Mouse (Mus musculus) common myeloid progenitor, adult 5-6 weeks (primary cell): Measurements from ENCODE around the gene Pknox2. TPM values are rescaled to one million over a fixed set of nuclear protein-coding genes. Genes with fewer than 3 reads are reported as not detected.

Experiments used
- ATAC-seq: replicated peaks from 2 replicates; pipeline ENCODE4 v1.8.0; 2016; ENCODE audit warnings: low read depth, mild to moderate bottlenecking, moderate TSS enrichment, inconsistent platforms; ENCODE audit not compliant: poor library complexity, severe bottlenecking
- total RNA-seq: library from RNA; stranded (forward); fragments of 200-1000, 187-1606 nt; gene quantifications from 2 replicates; pipeline ENCODE4 v1.2.3, GENCODE M21; 2017

Pknox2 gene
- total RNA-seq, 1 experiment from 2014 or later = not detected

DNA sequence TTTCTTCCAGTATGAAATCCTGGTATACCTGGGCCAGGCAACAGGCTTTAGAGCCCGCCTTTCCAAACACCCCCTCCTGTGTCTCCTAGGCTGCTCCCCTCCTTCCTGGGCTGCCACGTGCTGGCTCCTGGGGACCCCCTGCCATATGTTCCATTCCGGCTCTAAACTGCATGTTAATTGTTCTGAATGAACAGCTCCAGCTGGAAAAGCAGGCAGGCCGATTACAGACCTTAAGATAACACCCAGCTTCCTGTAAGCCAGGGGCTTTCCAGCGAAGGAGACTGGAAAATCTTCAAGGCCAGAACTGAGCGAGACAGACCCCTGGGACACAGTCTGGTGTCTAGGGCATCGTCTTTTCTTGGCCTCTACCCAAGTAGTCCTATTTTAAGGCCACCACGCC is 133.6 kb downstream of the Pknox2 start:
- ATAC-seq = no peak

DNA sequence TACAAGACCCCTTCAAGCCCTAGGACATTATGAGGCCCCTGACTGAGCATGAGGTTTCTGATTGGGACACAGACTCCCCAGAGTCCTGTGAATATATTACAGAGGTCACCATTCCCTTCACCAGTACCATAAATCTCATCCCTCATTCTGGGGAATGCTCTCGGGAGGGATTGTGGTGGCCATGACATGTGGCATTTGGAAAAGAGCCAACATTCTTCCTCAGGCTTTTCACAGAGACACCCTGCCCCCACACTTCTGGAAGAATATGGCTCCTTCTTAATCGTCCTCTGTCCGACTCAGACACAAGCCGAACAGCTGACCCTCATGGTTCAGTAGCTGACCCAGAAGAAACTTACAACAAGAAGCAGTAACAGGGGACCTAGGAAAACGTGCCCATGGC is 139.1 kb downstream of the Pknox2 start:
- ATAC-seq = no peak

GRCm38 (mm10) chr9:37004676-37005075 is 142.5 kb downstream of the Pknox2 start:
- ATAC-seq = no peak

DNA sequence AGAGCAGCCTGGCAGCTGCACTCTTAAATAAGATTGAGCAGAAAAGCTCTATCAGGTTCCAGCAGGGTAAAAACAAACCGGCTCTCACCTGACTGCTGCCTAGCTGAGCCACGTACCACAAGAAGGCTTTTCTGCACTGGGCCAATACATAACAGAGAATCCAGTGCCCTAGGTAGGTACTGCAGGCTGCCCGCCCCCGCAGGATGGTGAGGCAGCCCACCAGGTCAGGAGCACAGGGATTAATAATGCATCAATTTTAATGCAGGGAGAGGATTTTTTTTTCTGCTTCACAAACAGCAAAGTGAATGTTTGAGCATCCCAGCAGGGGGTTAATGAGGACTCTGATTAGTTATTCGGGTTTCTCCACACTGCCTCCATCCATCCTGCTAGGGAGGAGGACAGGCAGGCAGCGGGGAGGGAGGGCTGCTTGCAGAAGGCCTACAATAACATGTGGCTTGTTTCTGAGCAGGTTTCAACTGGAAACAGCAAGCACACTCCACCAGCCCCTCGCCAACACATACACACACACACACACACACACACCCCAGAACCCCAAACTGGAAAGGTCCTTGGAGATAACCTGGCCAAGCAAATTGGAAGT is 145.2 kb downstream of the Pknox2 start:
- ATAC-seq = no peak

- no peak for ATAC-seq
Observed at GRCm38 (mm10) chr9:36999393-36999792, 147.8 kb downstream of the Pknox2 start.

DNA sequence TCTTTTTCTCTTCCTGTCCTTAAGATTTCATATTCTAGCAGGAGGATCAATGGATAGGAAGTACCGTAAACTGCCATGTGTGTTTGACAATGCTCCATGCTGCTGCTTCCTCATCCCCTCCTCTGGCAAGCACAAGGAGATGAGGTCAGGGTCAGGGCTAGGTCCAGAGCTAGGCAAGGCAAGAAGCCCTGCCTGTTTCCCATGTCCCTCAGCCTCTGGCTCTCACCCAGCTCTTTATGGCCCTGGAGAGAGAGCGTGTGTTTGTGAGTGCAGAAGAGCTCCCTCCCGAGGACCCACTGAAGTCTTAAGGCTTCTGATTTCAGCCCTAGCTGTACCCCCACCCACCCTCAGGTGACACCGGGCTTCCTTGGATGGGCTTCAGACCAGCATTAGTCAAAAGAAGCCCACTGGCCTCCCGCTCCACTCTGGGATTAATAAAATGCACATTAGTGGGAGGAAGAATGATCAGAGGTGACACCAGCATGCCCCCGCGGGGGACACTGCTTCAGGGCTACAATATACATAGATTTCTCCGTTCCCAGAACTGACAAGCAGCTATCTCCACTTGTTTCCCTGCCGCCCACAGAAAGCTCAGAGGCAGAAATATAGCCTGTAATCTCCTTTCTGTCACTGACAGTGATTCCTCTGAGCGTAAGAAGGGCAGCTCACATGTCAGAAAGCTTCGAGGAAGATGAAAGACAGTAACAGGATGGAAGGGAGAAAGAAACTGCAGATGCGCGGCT is 156.4 kb downstream of the Pknox2 start:
- no peak for ATAC-seq

DNA sequence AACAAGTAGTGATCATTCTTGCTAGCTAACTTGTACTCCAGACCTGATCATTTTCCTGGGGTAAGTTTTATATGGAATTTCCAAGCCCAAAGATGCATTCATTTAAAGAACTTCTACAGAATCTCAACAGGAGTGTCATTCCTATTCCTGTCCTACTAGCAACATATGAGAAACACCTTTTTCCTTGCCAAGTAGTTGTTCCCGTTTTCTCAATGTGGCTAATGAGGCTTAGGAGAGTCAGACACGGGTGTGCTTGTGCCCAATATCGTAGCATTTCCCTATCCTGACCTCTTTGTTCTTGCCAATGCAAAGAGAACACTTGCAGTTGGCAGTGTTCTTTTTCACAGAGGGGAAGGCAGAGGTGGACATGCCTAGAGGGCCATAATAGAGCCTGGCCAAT is 157.2 kb downstream of the Pknox2 start:
- no peak for ATAC-seq

DNA sequence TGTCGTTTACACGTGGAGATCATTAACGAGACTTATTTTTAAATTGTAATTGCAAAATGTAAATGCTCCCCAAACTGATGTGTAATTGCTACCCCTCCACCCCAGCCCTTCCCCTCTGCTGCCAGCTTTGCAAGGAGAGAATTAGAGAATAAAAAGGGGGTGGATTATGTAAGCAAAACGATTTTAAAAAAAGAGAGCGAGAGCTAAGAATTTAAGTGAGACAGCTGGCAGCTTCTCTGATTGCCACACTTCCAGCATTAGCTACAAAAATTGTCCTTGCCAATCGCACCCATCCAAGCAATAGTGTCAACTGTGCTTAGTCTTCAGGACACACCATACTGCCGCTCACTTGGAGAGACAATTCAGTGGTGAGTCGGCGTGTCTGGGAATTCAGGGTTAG is 162.0 kb downstream of the Pknox2 start:
- no peak for ATAC-seq

DNA sequence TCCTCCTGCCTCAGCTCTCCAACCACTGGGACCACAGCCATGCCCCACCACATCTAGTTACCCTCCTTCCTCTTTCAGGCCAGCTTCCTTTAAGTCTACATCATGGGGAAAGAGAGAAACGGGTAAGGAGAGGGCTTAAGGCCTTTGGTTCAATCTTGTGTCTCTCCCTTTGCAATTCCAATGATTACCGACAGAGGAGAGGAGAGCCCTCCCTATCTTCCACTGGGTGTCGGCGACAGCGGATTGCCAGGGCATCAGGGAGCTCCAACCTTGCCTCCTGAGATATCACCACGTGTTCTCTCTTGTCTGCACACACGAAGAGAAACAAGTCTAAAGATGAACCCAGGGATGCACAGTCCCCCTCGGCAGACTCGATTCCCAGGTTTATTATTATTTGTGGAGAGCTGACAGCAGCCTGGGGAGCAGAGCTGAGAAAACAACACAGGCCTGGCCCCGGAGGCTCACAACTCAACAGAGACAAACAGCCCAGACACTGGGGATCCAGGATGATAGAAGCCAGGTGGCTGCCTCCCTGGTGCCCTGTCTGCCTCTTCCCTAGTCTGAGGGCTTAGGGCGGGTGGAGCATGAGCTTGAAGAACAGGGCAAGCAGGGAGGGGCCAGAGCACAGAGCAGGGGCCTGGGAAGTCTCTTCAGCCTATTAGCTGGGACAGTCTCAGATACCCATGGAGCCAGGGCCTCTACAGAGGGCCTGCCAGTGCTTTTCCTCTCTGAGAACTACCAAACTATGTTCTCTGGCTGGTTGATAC is 170.4 kb downstream of the Pknox2 start:
- ATAC-seq = no peak

GRCm38 (mm10) chr9:36973486-36974227 is 173.6 kb downstream of the Pknox2 start:
- no peak for ATAC-seq

- ATAC-seq = no peak
Observed at GRCm38 (mm10) chr9:36972089-36972488, 175.1 kb downstream of the Pknox2 start.

- no peak for ATAC-seq
Observed at GRCm38 (mm10) chr9:36971066-36971465, 176.1 kb downstream of the Pknox2 start.

DNA sequence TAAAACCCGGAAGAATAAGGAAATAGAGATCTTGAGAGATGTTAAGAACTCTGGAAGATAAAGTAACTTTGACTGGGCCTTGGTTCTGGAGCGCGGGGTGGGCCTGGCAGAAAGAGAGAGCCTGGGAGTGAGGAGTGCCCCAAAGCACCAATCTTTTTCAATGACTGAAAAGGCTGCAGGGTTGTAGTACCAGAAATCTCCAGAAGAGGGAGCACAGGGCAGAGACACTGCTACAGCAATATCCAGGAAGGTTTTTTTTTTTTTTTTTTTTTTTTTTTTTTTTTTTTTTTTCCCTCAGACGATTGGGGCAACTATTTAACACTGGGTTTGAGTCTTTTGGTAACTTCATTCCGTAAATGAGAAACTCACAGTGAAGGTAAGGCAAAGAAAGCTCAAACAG is 176.6 kb downstream of the Pknox2 start:
- peak; percentile 85 for ATAC-seq

GRCm38 (mm10) chr9:36969131-36969530 is 178.1 kb downstream of the Pknox2 start:
- no peak for ATAC-seq

DNA sequence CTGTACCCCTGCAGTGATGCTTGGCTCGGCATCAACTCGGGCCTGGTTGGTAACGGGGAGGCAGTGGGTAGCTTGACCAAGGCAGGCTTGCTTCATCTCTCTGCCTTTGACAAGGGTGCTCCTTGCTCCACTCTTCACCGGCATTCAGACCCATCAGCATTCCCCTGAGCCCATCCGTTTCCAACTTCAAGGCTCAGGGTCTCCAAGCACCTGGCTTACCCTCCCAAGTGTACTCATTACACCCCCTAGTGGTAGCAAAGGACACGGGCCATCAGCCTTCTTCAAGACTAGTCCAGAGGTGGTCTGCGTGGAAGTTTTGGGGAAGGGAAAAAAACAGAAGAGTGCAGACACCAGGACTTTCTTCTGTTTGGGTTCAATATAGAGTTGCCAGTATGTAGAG is 178.5 kb downstream of the Pknox2 start:
- ATAC-seq = peak; percentile 82

DNA sequence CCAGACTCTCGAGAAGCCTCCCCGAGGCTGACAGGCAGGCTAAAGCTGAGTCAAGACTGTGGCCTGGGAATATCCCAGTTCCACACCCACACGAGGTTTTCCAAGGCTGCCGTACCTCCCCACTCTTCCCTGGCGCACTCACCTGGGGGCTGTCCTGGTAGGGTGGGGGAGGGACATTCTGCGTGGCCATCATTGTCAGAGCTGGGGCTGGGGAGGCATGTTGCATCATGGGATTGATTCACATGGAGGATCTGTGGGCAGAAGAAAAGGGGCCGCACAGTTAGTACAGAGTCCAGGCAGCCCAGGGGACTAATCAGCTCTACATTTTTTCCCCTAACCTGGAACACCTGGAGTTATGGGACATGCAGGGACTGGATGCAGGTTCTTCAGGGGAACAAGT is 179.0 kb downstream of the Pknox2 start:
- ATAC-seq = no peak

DNA sequence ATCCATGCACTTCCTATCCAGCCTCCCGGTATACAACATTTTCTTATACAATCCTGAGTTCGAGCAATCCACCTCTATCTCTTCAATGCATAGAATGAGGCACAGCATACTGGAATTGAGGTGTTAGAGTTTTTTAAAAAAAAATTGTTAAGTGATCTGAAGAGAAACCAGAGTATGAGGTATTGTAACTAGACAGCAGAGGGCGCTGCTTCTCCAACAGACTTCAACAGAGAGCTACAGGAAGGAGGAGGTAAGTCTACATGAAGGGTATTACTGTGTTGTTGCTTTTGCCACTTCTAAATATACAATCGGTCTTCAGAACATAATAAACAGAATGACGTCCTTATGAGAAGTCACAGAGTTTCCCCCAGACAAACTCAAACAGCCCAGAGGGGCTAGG is 181.5 kb downstream of the Pknox2 start:
- ATAC-seq = no peak

GRCm38 (mm10) chr9:36964230-36964629 is 183.0 kb downstream of the Pknox2 start:
- ATAC-seq = no peak

GRCm38 (mm10) chr9:36963512-36963911 is 183.7 kb downstream of the Pknox2 start:
- no peak for ATAC-seq

DNA sequence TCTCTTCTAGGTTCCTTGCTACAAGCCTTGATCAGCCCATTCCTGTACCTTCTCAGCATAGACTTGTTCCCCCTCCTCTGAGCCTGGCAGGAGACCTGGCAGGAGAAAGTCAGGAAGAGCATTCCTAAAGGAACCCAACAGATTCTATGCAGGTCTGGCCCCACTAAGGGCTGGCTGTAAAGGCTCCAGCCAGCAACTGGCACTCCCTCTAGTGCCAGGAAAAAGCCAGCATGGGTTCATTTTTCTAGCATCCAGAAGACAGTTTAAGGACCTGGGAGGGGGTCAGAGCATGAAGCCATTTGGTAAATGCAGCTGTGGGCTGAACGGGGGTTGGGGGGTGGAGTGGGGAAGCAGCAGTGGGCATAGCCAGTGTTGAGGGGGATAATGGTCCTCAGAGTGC is 185.3 kb downstream of the Pknox2 start:
- ATAC-seq = no peak

DNA sequence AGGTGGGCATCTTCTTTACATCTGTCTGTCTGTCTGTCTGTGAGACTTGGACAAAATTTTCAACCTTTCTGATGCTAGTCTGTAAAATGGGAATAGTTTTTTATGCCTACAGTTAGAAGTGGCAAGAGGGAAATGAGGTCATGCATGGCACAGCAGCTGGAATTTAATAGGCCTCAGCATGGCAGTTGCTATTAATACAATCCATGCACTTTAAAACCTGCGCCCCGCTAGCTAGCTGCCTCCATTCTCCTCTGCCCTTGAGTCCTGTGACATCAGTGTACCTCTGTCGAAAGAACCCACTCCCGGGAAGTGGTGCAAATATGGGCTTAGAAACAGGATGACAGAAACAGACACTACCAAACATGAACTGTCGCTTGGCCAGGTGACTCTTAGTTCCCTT is 186.1 kb downstream of the Pknox2 start:
- ATAC-seq = no peak
